Mouse (Mus musculus) lung, embryonic 15.5 days (tissue): ENCODE measurements at regions not wholly inside any gene's neighbourhood (a gene's known extent, or its start where the extent isn't known, plus 50 kb on each side); places are given as distances from the start of the nearest gene placed in this dataset.

Experiments used
- ATAC-seq: fragments of 200-750 bp; cut with Nextera tagmentation; 2 replicates; pipeline ENCODE4 v1.8.0; 2017; ENCODE audit warnings: moderate number of reproducible peaks, borderline replicate concordance; ENCODE audit not compliant: low FRiP score, low TSS enrichment; ENCODE audit errors: extremely low read depth
- H3K27ac ChIP-seq: fragments of 300-500 bp; sonication (generic); 2 replicates; pipeline ENCODE4 v1.5.1; 2015; ENCODE audit warnings: moderate library complexity, mild to moderate bottlenecking, inconsistent platforms
- H3K27me3 ChIP-seq: fragments of 300-500 bp; sonication (generic); 2 replicates; pipeline ENCODE4 v1.6.1; 2015; ENCODE audit warnings: inconsistent platforms
- H3K36me3 ChIP-seq: fragments of 300-500 bp; sonication (generic); 2 replicates; pipeline ENCODE4 v1.6.1; 2015; ENCODE audit warnings: inconsistent platforms
- H3K4me1 ChIP-seq: fragments of 300-500 bp; sonication (generic); 2 replicates; pipeline ENCODE4 v1.6.1; 2015; ENCODE audit warnings: inconsistent platforms
- H3K4me2 ChIP-seq: fragments of 300-500 bp; sonication (generic); 2 replicates; pipeline ENCODE4 v1.6.1; 2015; ENCODE audit warnings: inconsistent platforms, mild to moderate bottlenecking, moderate library complexity
- H3K4me3 ChIP-seq: fragments of 300-500 bp; sonication (generic); 2 replicates; pipeline ENCODE4 v1.5.1; 2015; ENCODE audit warnings: mild to moderate bottlenecking, inconsistent platforms
- H3K9ac ChIP-seq: fragments of 300-500 bp; sonication (generic); 2 replicates; pipeline ENCODE4 v1.6.1; 2015; ENCODE audit warnings: inconsistent platforms
- H3K9me3 ChIP-seq: fragments of 300-500 bp; sonication (generic); 2 replicates; pipeline ENCODE4 v1.6.1; 2016; ENCODE audit warnings: inconsistent platforms
- WGBS: fragments of 180-500 bp; shearing (Covaris S2); methylation state at CpG from one replicate; pipeline ENCODE4 v1.1.7; 2015; 5-methylcytosine and 5-hydroxymethylcytosine counted together

DNA sequence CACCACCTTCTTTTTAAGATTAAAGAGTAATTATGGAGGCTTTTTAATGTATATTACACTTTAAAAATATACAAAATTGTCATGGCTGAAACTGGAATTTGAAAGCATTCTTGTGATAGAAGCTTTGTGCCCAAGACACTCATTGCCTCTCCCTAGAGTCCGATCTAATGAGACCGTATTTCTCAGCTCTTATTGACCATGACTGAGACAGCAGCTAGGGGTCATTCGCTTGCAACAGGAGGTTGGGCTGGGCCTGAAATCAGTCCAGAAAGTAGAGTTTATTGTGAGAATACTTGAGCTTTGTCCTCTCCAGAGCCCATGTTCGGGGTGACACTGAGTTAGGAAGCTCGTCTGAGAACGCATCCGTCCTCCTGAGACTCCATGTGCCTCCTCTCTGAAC, 79.7 kb downstream of the Tmem30b start:
- 79% methylated on average over 7 of the region's 7 CpGs for WGBS
- Histone ChIP-seq H3K4me3 (no peak overlapping the region), H3K4me2 (no peak overlapping the region), H3K36me3 (no peaks in the 10 kb centered on the region), H3K9me3 (no peaks in the 10 kb centered on the region), H3K4me1 (peaks cover 4% of the 10 kb centered on the region), H3K9ac (no peak overlapping the region), H3K27me3 (no peaks in the 10 kb centered on the region), H3K27ac (no peak overlapping the region)
- ATAC-seq = no peak

DNA sequence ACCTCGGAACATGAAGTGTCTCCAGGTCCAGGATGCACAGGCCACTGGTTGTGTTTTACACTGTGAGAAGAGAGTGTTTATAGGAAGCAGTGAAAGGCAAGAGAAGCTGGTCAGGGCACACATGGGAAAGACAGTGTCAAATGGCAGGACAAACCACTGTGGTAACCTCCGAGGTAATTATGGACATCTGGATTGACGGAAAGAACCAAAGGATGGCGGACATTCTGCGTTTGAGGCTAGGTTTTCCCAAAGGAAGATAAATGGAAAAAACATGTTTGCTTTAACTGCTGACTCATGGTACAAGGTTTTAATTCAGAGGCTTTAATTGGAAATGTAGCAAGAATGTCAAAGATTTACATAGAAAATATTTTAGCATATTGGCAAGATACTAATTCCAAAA, 80.2 kb downstream of the Tmem30b start:
- no peaks in the 10 kb centered on the region for H3K9me3 ChIP-seq
- H3K36me3 ChIP-seq = no peaks in the 10 kb centered on the region
- no peak overlapping the region for H3K4me2 ChIP-seq
- H3K4me3 ChIP-seq = no peak overlapping the region
- H3K27ac ChIP-seq = no peak overlapping the region
- H3K27me3 ChIP-seq = no peaks in the 10 kb centered on the region
- peaks cover 4% of the 10 kb centered on the region for H3K4me1 ChIP-seq
- H3K9ac ChIP-seq = no peak overlapping the region
- no peak for ATAC-seq
- WGBS = 79% methylated on average over 5 of the region's 5 CpGs

DNA sequence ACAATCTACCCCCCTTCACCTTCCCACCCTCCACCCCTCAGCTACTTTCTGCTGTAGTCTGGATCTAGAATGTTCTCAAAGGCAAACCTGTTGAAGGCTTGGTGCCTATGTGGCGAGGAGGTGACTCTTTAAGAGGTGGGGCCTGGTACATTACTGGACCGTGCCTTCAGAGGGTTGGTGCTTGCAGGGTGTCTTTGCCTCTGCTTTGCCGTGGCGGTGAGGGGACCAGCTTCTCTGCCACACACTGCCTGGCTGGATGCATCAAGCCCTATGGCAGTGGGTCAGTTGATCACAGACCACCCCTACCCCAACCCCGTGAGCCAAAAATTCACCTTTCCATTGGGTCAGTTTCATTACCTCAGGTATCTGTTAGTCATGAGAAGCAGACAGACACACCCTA, 81.9 kb downstream of the Tmem30b start:
- Histone ChIP-seq H3K4me2 (no peak overlapping the region), H3K4me3 (no peak overlapping the region), H3K9me3 (no peaks in the 10 kb centered on the region), H3K27ac (no peak overlapping the region), H3K27me3 (no peaks in the 10 kb centered on the region), H3K36me3 (no peaks in the 10 kb centered on the region), H3K4me1 (peaks cover 4% of the 10 kb centered on the region), H3K9ac (no peak overlapping the region)
- no peak for ATAC-seq
- 88% methylated on average over 5 of the region's 5 CpGs for WGBS

DNA sequence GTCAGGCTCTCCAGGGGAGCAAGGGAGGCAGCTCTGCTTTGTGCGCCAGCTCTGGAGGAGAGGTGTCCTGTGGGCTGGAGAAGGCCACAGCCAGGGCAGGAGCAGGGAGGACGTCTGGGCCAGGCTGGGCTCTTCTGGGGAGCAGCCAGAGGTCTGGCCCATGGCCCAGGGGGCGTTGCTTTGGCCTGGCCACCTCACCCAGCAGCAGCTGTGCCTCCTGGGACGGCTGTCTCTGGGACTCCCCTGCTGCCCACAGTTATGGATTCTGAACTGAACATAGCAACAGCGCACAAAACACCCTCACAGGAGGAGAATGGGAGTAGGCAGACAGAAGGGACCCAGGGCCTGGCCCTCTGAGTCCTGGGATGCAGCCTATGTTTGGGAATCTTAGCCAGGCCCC, 84.1 kb downstream of the Tmem30b start:
- Histone ChIP-seq H3K9ac (no peak overlapping the region), H3K9me3 (no peaks in the 10 kb centered on the region), H3K27ac (no peak overlapping the region), H3K36me3 (no peaks in the 10 kb centered on the region), H3K27me3 (no peaks in the 10 kb centered on the region), H3K4me2 (no peak overlapping the region), H3K4me3 (no peak overlapping the region), H3K4me1 (peaks cover 4% of the 10 kb centered on the region)
- 36% methylated on average over 5 of the region's 5 CpGs for WGBS
- ATAC-seq = peak; percentile 46; the same call in 1 of the 2 replicates

DNA sequence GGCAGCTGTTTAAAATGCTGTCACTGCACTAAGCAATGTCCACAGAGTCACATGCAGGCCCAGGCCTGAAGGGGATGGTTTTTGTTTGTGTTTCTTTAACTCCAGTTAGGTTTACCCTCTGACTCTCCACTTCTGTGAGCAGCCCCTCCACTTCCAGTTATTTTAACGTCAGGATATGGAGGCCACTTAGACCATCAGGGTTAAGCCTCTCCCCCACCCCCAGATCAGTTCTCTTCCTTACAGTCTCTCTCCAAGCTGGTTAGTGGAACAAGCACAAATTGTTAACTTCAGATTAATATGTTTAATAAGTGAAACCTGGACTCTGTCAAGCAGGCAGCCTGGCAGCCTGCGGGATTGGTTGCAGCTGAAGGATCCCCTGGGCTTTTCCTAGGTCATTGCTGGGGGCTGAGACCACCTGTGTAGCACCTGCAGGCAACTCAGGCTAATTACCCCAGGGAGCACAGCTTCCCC, 85.9 kb downstream of the Tmem30b start:
- WGBS = 14% methylated on average over 2 of the region's 2 CpGs

DNA sequence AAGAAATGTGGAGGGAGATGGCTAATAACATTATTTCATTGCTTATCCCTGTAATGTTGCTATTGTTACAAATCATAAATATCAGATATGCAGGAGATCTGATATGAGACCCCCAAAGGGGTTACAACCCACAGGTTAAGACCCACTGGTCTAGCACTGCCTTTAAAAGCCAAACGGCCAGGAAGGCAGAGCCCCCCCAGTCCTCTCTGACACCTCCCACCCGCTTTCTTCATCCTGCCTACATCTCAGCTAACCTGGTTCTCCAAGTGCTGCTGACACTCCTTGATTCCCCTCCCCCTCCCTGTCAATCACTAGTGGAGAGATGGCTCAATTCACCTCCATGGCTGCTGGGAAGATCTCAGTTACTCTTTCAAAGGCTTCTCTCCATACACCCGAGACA, 94.9 kb downstream of the Tmem30b start:
- ATAC-seq = no peak
- WGBS = 47% methylated on average over 3 of the region's 3 CpGs
- H3K4me3 ChIP-seq = no peak overlapping the region

More for the DNA sequence above, 85.9 kb downstream of the Tmem30b start:
- Histone ChIP-seq H3K27ac (no peak overlapping the region), H3K9me3 (no peaks in the 10 kb centered on the region), H3K27me3 (no peaks in the 10 kb centered on the region), H3K9ac (no peak overlapping the region), H3K4me1 (peaks cover 4% of the 10 kb centered on the region), H3K4me3 (no peak overlapping the region), H3K36me3 (no peaks in the 10 kb centered on the region), H3K4me2 (no peak overlapping the region)
- no peak for ATAC-seq

DNA sequence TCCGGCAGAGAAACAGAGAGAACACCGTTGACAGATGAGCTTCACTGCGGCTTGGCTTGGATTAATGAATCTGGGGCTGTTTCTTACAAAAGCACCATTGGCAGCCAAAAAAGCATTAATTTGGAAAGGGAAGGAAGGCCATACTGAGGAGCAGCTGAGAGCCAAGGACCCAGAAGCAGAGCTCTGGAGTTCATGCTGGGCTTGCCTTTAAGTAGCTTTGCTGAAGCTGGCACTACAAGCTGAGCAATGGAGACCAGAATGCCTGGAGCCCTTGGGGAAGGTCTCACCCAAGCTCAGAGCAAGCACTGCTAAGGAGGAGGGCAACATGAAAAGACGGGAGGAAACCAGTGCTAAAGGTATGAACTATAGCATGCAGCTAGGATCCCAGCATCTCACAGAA, 95.7 kb downstream of the Tmem30b start:
- Histone ChIP-seq H3K27me3 (no peaks in the 10 kb centered on the region), H3K4me3 (no peak overlapping the region), H3K9me3 (no peaks in the 10 kb centered on the region), H3K36me3 (no peaks in the 10 kb centered on the region), H3K4me2 (no peak overlapping the region), H3K4me1 (peaks cover 5% of the 10 kb centered on the region; the same call in 1 of the 2 replicates), H3K9ac (no peak overlapping the region), H3K27ac (no peak overlapping the region)
- WGBS = 68% methylated on average over 4 of the region's 4 CpGs
- ATAC-seq = no peak

More for the DNA sequence above, 94.9 kb downstream of the Tmem30b start:
- peaks cover 5% of the 10 kb centered on the region; the same call in 1 of the 2 replicates for H3K4me1 ChIP-seq
- H3K9ac ChIP-seq = no peak overlapping the region
- no peaks in the 10 kb centered on the region for H3K9me3 ChIP-seq
- no peaks in the 10 kb centered on the region for H3K27me3 ChIP-seq
- H3K27ac ChIP-seq = no peak overlapping the region
- no peaks in the 10 kb centered on the region for H3K36me3 ChIP-seq
- H3K4me2 ChIP-seq = no peak overlapping the region

DNA sequence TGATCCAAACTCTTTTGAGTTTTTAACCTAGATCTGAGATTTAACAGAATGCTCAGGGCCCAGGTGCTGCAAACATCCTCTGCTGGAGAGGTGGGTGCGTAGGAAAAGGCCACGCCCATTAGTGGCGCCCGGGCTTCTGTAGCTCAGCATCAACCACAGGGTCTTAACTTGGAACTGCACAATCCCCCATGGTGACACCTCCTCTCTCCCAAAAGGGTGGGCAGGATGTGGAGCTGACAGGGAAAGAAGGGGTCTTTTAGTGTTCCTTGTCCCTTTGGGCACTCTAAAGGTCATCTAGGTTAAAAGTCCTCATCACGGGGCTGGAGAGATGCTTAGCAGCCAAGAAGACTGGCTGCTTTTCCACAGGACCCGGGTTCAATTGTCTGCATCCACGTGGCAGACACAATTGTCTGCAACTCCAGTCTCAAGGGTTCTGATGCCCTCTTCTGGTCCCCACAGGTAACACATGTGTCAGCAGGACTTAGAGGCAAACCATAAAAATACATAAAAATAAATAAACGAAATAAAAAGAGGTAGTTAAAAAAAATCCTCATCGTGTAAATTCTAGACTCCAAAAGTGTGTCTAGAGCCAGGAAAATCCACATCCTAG, 96.2 kb downstream of the Tmem30b start:
- no peak overlapping the region for H3K4me2 ChIP-seq
- peaks cover 5% of the 10 kb centered on the region; the same call in 1 of the 2 replicates for H3K4me1 ChIP-seq
- H3K4me3 ChIP-seq = no peak overlapping the region
- no peak overlapping the region for H3K27ac ChIP-seq
- WGBS = 53% methylated on average over 9 of the region's 9 CpGs
- H3K27me3 ChIP-seq = no peaks in the 10 kb centered on the region
- H3K36me3 ChIP-seq = no peaks in the 10 kb centered on the region
- no peaks in the 10 kb centered on the region for H3K9me3 ChIP-seq
- no peak for ATAC-seq
- no peak overlapping the region for H3K9ac ChIP-seq

DNA sequence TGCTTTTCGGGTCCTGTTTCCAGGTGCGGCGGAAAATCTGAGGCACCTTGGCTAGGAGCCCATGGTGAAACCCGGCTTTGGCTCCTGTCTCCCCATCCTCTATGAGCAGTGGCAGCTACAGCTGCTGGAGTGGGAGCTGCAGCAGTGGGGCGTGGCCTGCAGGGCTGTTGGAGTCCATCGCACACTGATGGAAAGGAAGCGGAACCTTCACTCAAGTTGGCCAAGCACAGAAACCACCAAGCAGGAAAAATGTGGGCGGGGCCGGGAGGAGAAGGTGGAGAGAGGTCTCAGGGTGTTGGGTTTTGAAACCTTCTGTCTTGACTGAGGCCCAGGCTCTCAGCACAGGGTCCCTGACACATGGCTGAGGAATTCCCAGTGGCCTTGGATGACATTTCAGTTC, 97.1 kb downstream of the Tmem30b start:
- WGBS = 28% methylated on average over 9 of the region's 9 CpGs
- Histone ChIP-seq H3K36me3 (no peaks in the 10 kb centered on the region), H3K9me3 (no peaks in the 10 kb centered on the region), H3K27ac (no peak overlapping the region), H3K4me1 (peaks cover 5% of the 10 kb centered on the region; the same call in 1 of the 2 replicates), H3K4me3 (peak overlapping the region; percentile 12; the same call in 1 of the 2 replicates), H3K27me3 (no peaks in the 10 kb centered on the region), H3K4me2 (peak overlapping the region; percentile 45), H3K9ac (no peak overlapping the region)
- ATAC-seq = peak; percentile 56; the same call in 1 of the 2 replicates

DNA sequence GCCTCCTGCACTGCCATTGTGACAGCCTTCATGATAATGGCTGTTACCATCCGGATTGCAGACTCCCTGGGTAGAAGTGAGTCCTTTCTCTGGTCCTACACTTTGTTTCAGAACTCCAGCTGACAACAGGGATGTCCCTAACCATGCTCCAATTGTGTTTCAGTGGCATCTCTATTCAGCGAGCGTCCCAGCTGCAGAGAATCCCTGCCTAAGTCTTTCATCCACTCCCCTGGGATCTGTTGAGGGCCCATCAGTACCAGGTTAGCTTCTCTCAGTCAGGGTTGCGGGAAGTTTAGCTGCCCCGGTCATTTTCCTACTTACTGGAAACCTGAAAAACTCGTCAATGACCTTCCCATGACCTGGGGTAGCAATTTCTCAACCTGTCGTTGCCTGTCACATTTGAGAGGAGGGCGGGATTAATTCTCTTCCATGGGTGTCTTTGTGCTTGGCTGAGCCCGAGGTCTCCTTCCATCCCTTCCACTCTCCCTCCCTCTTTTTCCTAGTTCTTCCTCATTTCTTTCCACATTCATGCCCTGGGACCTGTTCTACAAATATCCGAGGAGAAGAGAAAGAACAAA, 97.7 kb downstream of the Tmem30b start:
- H3K27ac ChIP-seq = no peak overlapping the region
- no peaks in the 10 kb centered on the region for H3K27me3 ChIP-seq
- H3K4me3 ChIP-seq = 0 out of 2 replicates have a peak overlapping the region, but pooled peaks have one; percentile 12
- 29% methylated on average over 10 of the region's 10 CpGs for WGBS
- H3K9ac ChIP-seq = no peak overlapping the region
- ATAC-seq = no peak
- H3K36me3 ChIP-seq = no peaks in the 10 kb centered on the region
- H3K4me1 ChIP-seq = peaks cover 5% of the 10 kb centered on the region; the same call in 1 of the 2 replicates
- no peaks in the 10 kb centered on the region for H3K9me3 ChIP-seq
- peak overlapping the region; percentile 45 for H3K4me2 ChIP-seq

DNA sequence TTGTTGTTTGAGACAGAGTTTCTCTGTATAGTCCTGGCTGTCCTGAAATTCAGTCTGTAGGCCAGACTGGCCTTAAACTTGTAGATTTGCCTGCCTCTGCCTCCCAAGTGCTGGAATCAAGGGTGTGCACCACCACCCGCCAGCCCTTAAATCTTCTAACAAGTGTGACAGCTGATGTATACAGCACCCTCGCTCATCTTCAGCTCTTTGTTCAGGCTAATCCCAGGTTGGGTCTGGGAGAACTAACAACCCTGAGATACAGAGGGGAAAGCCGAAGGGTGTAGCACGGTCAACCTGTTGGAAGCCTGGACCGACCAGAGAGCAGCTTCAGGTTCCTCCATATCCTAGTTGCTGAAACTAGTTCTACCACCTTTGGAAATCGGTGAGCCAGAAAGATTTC, 99.0 kb downstream of the Tmem30b start:
- no peaks in the 10 kb centered on the region for H3K9me3 ChIP-seq
- peaks cover 5% of the 10 kb centered on the region; the same call in 1 of the 2 replicates for H3K4me1 ChIP-seq
- 85% methylated on average over 6 of the region's 6 CpGs for WGBS

DNA sequence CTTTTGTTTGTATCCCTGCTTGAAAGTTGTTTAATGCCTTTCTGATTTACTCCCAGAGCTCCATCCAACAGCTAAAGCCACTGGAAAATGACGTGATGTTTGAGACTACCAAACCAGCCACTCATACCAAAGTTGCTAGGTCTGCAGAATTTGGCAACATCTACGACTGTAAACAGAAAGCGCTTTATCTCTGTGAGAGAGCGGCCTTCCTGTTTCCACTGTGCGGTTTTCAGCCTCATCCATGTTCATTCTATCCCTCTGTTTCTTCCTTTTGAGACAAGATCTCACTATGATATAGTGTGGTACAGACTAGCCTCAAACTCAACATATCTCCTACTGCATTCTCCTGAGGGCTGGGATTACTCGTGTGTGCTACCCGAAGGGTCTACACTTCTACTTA, 100.0 kb downstream of the Tmem30b start:
- H3K9ac ChIP-seq = no peak overlapping the region
- WGBS = 74% methylated on average over 7 of the region's 7 CpGs
- no peak overlapping the region for H3K4me2 ChIP-seq
- no peak overlapping the region for H3K27ac ChIP-seq
- no peak for ATAC-seq
- no peaks in the 10 kb centered on the region for H3K27me3 ChIP-seq
- H3K36me3 ChIP-seq = no peaks in the 10 kb centered on the region
- H3K9me3 ChIP-seq = no peaks in the 10 kb centered on the region
- H3K4me1 ChIP-seq = peaks cover 5% of the 10 kb centered on the region; the same call in 1 of the 2 replicates
- no peak overlapping the region for H3K4me3 ChIP-seq

More for the DNA sequence above, 99.0 kb downstream of the Tmem30b start:
- H3K36me3 ChIP-seq = no peaks in the 10 kb centered on the region
- H3K9ac ChIP-seq = no peak overlapping the region
- no peak overlapping the region for H3K27ac ChIP-seq
- ATAC-seq = no peak
- H3K4me3 ChIP-seq = no peak overlapping the region
- no peak overlapping the region for H3K4me2 ChIP-seq
- H3K27me3 ChIP-seq = no peaks in the 10 kb centered on the region
